Mouse (Mus musculus): ENCODE measurements at regions not wholly inside any gene's neighbourhood (a gene's known extent, or its start where the extent isn't known, plus 50 kb on each side); places are given as distances from the start of the nearest gene placed in this dataset.

GRCm38 (mm10) chr16:15368383-15369163, 51.3 kb downstream of the Gm21897 start:
- WGBS: 36% methylated on average over 4 of the region's 4 CpGs
- peak; percentile 93 for DNase-seq (ENCODE audit: low spot score)

DNA sequence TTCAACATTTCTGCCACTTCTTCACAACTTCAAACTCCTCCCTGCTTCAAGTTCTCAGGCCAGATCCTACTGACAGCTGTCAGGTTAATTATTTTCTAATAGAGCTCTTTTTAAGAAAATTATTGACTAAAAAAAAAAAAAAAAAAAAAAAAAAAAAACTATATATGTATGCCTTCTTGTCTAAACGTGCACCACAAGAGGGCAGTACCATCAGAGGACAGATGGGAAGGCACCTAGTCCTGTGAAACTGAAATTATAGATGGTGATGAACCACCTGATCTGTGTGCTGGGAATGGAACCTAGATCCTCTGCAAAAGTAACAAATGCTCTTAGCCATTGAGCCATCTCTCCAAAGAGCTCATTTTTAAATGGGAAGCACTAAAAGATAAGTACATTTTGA, 55.6 kb downstream of the Gm21897 start:
- no peak for ATAC-seq
- H3K9ac ChIP-seq (replicated peaks; ENCODE audit: low read depth): no peak overlapping the region
- no peak overlapping the region for H3K4me2 ChIP-seq (replicated peaks; ENCODE audit: low read depth, low read length)
- H3K4me1 ChIP-seq (ENCODE audit: insufficient read depth, low read depth, low read length): no peaks in the 10 kb centered on the region
- 15% methylated on average over 1 of the region's 1 CpGs for WGBS
- TF ChIP-seq CTCF (IDR thresholded peaks at IDR 0.05) (peak; percentile 54), EP300 (IDR thresholded peaks at IDR 0.05) (no peak)
- H3K27ac ChIP-seq (ENCODE audit: low read length): no peak overlapping the region
- no peak for DNase-seq (ENCODE audit: low spot score)
- H3K36me3 ChIP-seq (ENCODE audit: insufficient read depth, low read length): no peaks in the 10 kb centered on the region
- H3K4me3 ChIP-seq (ENCODE audit: low read depth, low read length): no peak overlapping the region
- no peaks in the 10 kb centered on the region for H3K27me3 ChIP-seq (replicated peaks; ENCODE audit: insufficient read depth, low read length)
- no peaks in the 10 kb centered on the region for H3K9me3 ChIP-seq (ENCODE audit: low read length)

More at GRCm38 (mm10) chr16:15368383-15369163, 51.3 kb downstream of the Gm21897 start:
- Histone ChIP-seq H3K9me3 (ENCODE audit: low read length) (no peaks in the 10 kb centered on the region), H3K4me2 (replicated peaks; ENCODE audit: low read depth, low read length) (no peak overlapping the region), H3K27me3 (replicated peaks; ENCODE audit: insufficient read depth, low read length) (no peaks in the 10 kb centered on the region), H3K4me3 (ENCODE audit: low read depth, low read length) (no peak overlapping the region), H3K27ac (ENCODE audit: low read length) (no peak overlapping the region), H3K36me3 (ENCODE audit: insufficient read depth, low read length) (no peaks in the 10 kb centered on the region), H3K4me1 (ENCODE audit: insufficient read depth, low read depth, low read length) (no peaks in the 10 kb centered on the region), H3K9ac (replicated peaks; ENCODE audit: low read depth) (no peak overlapping the region)
- peak; percentile 98 for ATAC-seq
- TF ChIP-seq EP300 (IDR thresholded peaks at IDR 0.05): peak; percentile 96
- TF ChIP-seq CTCF (IDR thresholded peaks at IDR 0.05): no peak

- no peak overlapping the region for H3K9ac ChIP-seq (replicated peaks; ENCODE audit: low read depth)
- DNase-seq (ENCODE audit: low spot score): no peak
- H3K36me3 ChIP-seq (ENCODE audit: insufficient read depth, low read length): no peaks in the 10 kb centered on the region
- H3K27me3 ChIP-seq (replicated peaks; ENCODE audit: insufficient read depth, low read length): no peaks in the 10 kb centered on the region
- no peak overlapping the region for H3K27ac ChIP-seq (ENCODE audit: low read length)
- no peak for TF ChIP-seq EP300 (IDR thresholded peaks at IDR 0.05)
- TF ChIP-seq CTCF (IDR thresholded peaks at IDR 0.05): no peak
- no peak overlapping the region for H3K4me3 ChIP-seq (ENCODE audit: low read depth, low read length)
- H3K4me1 ChIP-seq (ENCODE audit: insufficient read depth, low read depth, low read length): no peaks in the 10 kb centered on the region
- WGBS: 35% methylated on average over 1 of the region's 1 CpGs
- no peak overlapping the region for H3K4me2 ChIP-seq (replicated peaks; ENCODE audit: low read depth, low read length)
- no peaks in the 10 kb centered on the region for H3K9me3 ChIP-seq (ENCODE audit: low read length)
- ATAC-seq: no peak
Observed at GRCm38 (mm10) chr16:15373961-15374360, 56.7 kb downstream of the Gm21897 start.

- TF ChIP-seq CTCF (IDR thresholded peaks at IDR 0.05) (no peak), EP300 (IDR thresholded peaks at IDR 0.05) (no peak)
- WGBS: 27% methylated on average over 3 of the region's 3 CpGs
- no peaks in the 10 kb centered on the region for H3K27me3 ChIP-seq (replicated peaks; ENCODE audit: insufficient read depth, low read length)
- H3K4me1 ChIP-seq (ENCODE audit: insufficient read depth, low read depth, low read length): peaks cover 7% of the 10 kb centered on the region; the same call in 1 of the 2 replicates
- H3K4me2 ChIP-seq (replicated peaks; ENCODE audit: low read depth, low read length): no peak overlapping the region
- H3K36me3 ChIP-seq (ENCODE audit: insufficient read depth, low read length): no peaks in the 10 kb centered on the region
- ATAC-seq (no peak), DNase-seq (ENCODE audit: low spot score) (no peak)
- H3K9me3 ChIP-seq (ENCODE audit: low read length): no peaks in the 10 kb centered on the region
- no peak overlapping the region for H3K27ac ChIP-seq (ENCODE audit: low read length)
- no peak overlapping the region for H3K9ac ChIP-seq (replicated peaks; ENCODE audit: low read depth)
- H3K4me3 ChIP-seq (ENCODE audit: low read depth, low read length): no peak overlapping the region
Observed at GRCm38 (mm10) chr16:15385557-15386240, 68.4 kb downstream of the Gm21897 start.

GRCm38 (mm10) chr16:15386241-15386574, 69.0 kb downstream of the Gm21897 start:
- Histone ChIP-seq H3K4me1 (ENCODE audit: insufficient read depth, low read depth, low read length) (peaks cover 7% of the 10 kb centered on the region; the same call in 1 of the 2 replicates), H3K9me3 (ENCODE audit: low read length) (no peaks in the 10 kb centered on the region), H3K9ac (replicated peaks; ENCODE audit: low read depth) (no peak overlapping the region), H3K27me3 (replicated peaks; ENCODE audit: insufficient read depth, low read length) (no peaks in the 10 kb centered on the region), H3K4me2 (replicated peaks; ENCODE audit: low read depth, low read length) (no peak overlapping the region), H3K27ac (ENCODE audit: low read length) (no peak overlapping the region), H3K36me3 (ENCODE audit: insufficient read depth, low read length) (no peaks in the 10 kb centered on the region), H3K4me3 (ENCODE audit: low read depth, low read length) (no peak overlapping the region)
- WGBS: 8% methylated on average over 1 of the region's 1 CpGs
- ATAC-seq (peak; percentile 61), DNase-seq (ENCODE audit: low spot score) (peak; percentile 87)
- TF ChIP-seq CTCF (IDR thresholded peaks at IDR 0.05) (no peak), EP300 (IDR thresholded peaks at IDR 0.05) (peak; percentile 77)

GRCm38 (mm10) chr16:15389892-15390291, 72.6 kb downstream of the Gm21897 start:
- H3K27me3 ChIP-seq (replicated peaks; ENCODE audit: insufficient read depth, low read length): no peaks in the 10 kb centered on the region
- no peak overlapping the region for H3K4me3 ChIP-seq (ENCODE audit: low read depth, low read length)
- no peak overlapping the region for H3K4me2 ChIP-seq (replicated peaks; ENCODE audit: low read depth, low read length)
- WGBS: 40% methylated on average over 1 of the region's 1 CpGs
- no peaks in the 10 kb centered on the region for H3K36me3 ChIP-seq (ENCODE audit: insufficient read depth, low read length)
- TF ChIP-seq EP300 (IDR thresholded peaks at IDR 0.05): no peak; the same call in 1 of the 2 replicates
- no peak for TF ChIP-seq CTCF (IDR thresholded peaks at IDR 0.05)
- H3K27ac ChIP-seq (ENCODE audit: low read length): peak overlapping the region; percentile 11; the same call in 1 of the 2 replicates
- H3K9me3 ChIP-seq (ENCODE audit: low read length): no peaks in the 10 kb centered on the region
- H3K4me1 ChIP-seq (ENCODE audit: insufficient read depth, low read depth, low read length): peaks cover 5% of the 10 kb centered on the region; the same call in 1 of the 2 replicates
- peak; percentile 91 for ATAC-seq
- H3K9ac ChIP-seq (replicated peaks; ENCODE audit: low read depth): no peak overlapping the region
- DNase-seq (ENCODE audit: low spot score): peak; percentile 77
